Mouse (Mus musculus) T-helper 1 cell (primary cell): ENCODE results near the gene H2-M10.5.
"Not testable (repeated sequence)": the region's sequence is repeated elsewhere in the genome, so short reads cannot be mapped to it uniquely, and the experiment has no call there.

Experiments
- in situ Hi-C: fragments of 300-600 bp; cut with MboI, MseI; formaldehyde crosslinking; loops from one replicate; pipeline ENCODE4 v1.15.1; 2025; ENCODE audit warnings: high pct_unique_total_duplicates

The H2-M10.5 gene

GRCm38 (mm10) chr17:36772610-36773009 is at the start of gene H2-M10.5:
H2-M10.5 (plus strand) TSS chr17:36772910.
- in situ Hi-C loops: not testable (repeated sequence)

- in situ Hi-C loops: no loop called here
Observed at GRCm38 (mm10) chr17:36726046-36726445, 46.7 kb upstream of the H2-M10.5 start.

- in situ Hi-C loops: no loop called here
Observed at GRCm38 (mm10) chr17:36763816-36764215, 8.9 kb upstream of the H2-M10.5 start.

GRCm38 (mm10) chr17:36764244-36764643 is 8.5 kb upstream of the H2-M10.5 start:
- in situ Hi-C loops: not testable (repeated sequence)

DNA sequence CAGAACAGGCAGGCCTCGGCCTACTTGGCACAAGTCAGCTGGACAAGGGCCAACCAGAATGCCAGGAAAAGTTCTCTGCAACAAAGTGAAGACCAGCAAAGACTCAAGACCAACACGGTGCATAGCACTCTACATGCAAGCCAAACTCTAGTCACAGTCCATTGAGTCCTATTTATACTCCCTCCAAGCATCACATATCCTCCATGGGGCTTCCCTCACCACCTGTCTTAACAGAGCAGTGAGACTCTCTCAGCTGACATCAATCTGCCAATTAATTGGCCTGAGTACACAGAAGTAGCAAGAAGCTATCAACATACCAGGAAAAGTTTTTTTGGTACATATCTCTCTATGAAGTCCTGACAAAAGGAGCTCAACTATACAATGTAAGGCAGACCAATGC is 7.3 kb upstream of the H2-M10.5 start:
- in situ Hi-C loops: not testable (repeated sequence)

DNA sequence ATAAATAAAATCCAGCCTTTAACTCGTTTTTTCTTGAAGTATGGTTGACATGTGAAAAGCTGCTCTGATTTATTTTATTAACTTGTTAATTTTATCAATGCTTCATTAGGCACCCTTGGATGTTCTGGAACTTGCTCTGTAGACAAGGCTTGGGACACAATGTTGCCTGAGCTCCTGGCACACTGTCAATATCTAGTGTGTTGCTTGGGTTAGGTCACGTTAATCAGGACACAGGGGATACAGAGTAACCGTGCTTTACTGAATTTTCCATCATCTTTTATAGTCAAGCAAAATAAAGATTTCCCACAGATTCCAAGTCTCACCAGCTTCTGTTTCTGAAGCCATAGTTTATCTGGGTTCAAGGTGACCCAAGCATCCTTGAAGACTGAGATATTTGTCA is 8.8 kb downstream of the H2-M10.5 start:
- in situ Hi-C loops: no loop called here

- in situ Hi-C loops: not testable (repeated sequence)
Observed at GRCm38 (mm10) chr17:36786483-36786886, 13.8 kb downstream of the H2-M10.5 start.

GRCm38 (mm10) chr17:36788351-36788750 is 15.6 kb downstream of the H2-M10.5 start:
- in situ Hi-C loops: no loop called here

- in situ Hi-C loops: not testable (repeated sequence)
Observed at GRCm38 (mm10) chr17:36788801-36789200, 16.1 kb downstream of the H2-M10.5 start.

- in situ Hi-C loops: no loop called here
Observed at GRCm38 (mm10) chr17:36799493-36799892, 26.8 kb downstream of the H2-M10.5 start.

DNA sequence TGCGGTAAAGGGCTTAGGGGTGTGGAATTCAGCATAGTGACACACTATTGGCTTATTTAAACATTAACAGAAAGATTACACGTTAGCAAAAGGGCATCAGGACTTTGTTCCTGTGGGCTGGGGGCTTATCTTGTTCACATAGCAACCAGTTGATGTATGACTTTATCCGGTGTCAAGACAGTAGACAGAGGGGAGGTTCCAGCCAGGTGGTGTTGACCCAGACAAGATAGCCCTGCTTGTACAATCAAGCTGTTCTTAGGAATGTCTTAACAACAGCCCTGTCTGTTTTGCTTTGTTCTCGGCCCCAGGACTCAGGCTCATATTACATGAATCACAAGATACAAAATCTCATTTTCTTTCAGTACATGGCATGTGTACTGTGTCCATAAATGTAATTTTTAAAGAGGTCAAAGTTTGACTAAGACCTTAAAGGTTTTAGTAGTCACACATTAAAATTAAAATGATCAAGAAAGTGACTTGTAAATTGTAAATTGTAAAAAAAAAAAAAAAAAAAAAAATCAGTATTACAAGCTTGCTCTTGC is 27.3 kb downstream of the H2-M10.5 start:
- in situ Hi-C loops: not testable (repeated sequence)

DNA sequence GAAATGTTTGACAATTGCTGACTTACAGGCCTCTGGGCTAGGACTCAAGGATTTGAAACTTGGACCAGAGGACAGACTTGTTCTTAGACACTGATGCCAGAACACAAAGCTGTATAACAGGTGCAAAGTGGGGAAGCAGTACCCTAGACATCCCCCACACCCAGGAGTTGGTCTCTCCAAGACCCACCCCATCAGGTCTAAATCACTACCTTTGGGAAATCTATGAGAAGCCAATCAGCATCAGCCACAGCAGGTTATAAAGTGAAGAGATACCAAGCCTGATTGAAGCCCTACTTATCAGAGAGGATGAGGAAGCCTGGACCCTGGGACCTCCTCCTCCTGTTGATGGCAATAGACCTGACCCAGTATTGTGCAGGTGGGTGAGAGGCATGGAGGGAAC is 39.2 kb downstream of the H2-M10.5 start, which contains the start of gene H2-M10.6:
Gene H2-M10.6, plus strand, starts transcription at position 301 of the 400 bp plus-strand sequence.
- in situ Hi-C loops: no loop called here

GRCm38 (mm10) chr17:36824005-36824404 is 51.3 kb downstream of the H2-M10.5 start:
- in situ Hi-C loops: no loop called here

DNA sequence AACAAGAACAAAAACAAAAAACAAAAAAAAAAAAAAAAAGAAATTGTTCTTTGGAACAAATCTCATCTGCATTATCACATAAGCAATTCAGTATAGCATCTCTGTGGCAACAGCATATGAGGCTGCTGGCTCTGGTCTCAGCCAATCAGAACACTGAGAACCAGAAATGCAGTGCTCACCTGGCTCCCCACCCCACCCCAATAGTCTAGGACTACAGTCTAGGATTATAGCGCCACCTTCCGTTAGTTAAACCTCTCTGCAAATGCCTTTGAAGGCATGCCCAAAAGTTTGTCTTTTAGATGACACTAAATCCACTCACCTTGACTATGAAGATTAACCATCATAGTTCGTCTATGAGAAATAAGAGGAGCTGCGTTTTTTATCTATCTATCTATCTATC is 52.8 kb downstream of the H2-M10.5 start:
- in situ Hi-C loops: no loop called here
